Mouse (Mus musculus): ENCODE results near the gene Gpr87. TPM values are rescaled to one million over a fixed set of nuclear protein-coding genes. Genes with fewer than 3 reads are reported as not detected.
A peak's percentile ranks its signal among the peaks of the same experiment; 100 is the strongest.

Gene Gpr87
- polyA plus RNA-seq, 1 experiment from 2014 or later = 0.09 TPM

- no peaks in the 10 kb centered on the region for H3K9me3 ChIP-seq
- no peak overlapping the region for H3K4me3 ChIP-seq
- H3K36me3 ChIP-seq = no peaks in the 10 kb centered on the region
- H3K9ac ChIP-seq = no peak overlapping the region
- H3K27me3 ChIP-seq = no peaks in the 10 kb centered on the region
- no peak overlapping the region for H3K27ac ChIP-seq (replicated peaks)
- no peak overlapping the region for H3K4me2 ChIP-seq
- H3K4me1 ChIP-seq (replicated peaks) = no peaks in the 10 kb centered on the region
- 76% methylated on average over 8 of the region's 8 CpGs for WGBS
- ATAC-seq (ENCODE audit: low FRiP score, low read depth) = no peak
These were observed 15.2 kb upstream of the Gpr87 start for GRCm38 (mm10) chr3:59210089-59210488.

- ATAC-seq (ENCODE audit: low FRiP score, low read depth) = peak; percentile 69
- 65% methylated on average over 4 of the region's 4 CpGs for WGBS
These were observed 14.0 kb upstream of the Gpr87 start for GRCm38 (mm10) chr3:59208650-59209548.

DNA sequence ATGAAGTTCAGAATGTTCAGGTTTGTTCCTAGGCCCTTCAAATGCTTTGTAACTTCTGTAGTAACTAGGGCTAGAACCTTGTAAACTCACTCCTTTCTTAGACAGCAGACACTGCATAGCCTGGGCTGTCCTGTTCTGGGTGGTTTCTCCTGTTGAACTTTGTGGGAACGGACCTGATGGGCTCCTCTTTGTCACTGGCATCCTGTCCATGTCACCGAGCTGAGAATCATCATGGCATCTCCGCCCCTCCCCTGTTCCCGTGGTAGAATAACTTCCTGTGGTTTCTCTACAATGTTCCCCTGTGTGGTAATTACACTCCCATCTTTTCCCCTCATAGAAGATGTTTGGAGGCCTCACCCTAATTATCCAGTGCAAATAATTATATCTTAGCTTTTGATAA lies 11.0 kb upstream of the Gpr87 start:
- H3K4me3 ChIP-seq = no peak overlapping the region
- 79% methylated on average over 4 of the region's 4 CpGs for WGBS
- no peak overlapping the region for H3K4me2 ChIP-seq
- H3K27me3 ChIP-seq = no peaks in the 10 kb centered on the region
- no peaks in the 10 kb centered on the region for H3K9me3 ChIP-seq
- no peak for ATAC-seq (ENCODE audit: low FRiP score, low read depth)
- no peak overlapping the region for H3K9ac ChIP-seq
- no peak overlapping the region for H3K27ac ChIP-seq (replicated peaks)
- H3K36me3 ChIP-seq = no peaks in the 10 kb centered on the region
- H3K4me1 ChIP-seq (replicated peaks) = no peaks in the 10 kb centered on the region

More at GRCm38 (mm10) chr3:59208650-59209548, 14.0 kb upstream of the Gpr87 start:
- Histone ChIP-seq H3K27me3 (no peaks in the 10 kb centered on the region), H3K4me1 (replicated peaks) (no peaks in the 10 kb centered on the region), H3K9me3 (no peaks in the 10 kb centered on the region), H3K27ac (replicated peaks) (no peak overlapping the region), H3K4me3 (no peak overlapping the region), H3K9ac (no peak overlapping the region), H3K36me3 (no peaks in the 10 kb centered on the region), H3K4me2 (no peak overlapping the region)

DNA sequence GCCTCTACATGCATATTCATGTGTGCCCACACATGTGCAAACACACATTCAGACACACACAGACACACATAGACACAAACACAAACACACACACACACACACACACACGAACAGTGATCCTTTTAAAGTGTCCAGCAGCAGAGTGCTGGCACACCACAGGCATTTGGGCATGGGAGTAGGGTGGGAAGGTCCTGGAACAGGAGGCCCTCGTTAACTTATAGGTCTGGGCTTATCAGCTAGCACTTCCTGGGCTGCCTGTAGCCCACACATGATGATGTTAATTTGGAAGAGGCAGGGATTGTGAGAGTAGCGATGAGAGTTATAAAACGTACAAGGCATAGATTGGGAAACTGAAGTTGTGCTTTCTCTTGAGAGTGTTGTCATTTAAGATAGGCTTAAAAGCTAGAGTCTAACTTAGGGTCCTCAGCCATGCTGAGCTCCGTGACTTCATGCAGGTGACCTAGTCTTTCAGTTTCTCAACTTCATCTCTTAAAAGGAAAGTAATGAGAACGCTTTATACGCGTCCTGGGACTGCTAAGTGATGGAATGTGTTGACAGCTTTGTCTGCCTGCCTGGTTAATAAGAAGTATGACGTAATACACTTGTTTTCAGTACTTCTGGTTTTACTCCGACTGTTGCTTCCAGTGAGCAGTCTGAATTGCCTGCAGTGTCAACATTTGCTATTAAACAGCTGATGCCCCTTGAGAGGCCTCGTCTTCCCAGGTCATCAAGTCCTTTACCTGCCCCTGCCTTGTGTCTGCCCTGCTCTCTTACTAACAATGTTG lies 10.0 kb upstream of the Gpr87 start:
- Histone ChIP-seq H3K4me1 (replicated peaks) (no peaks in the 10 kb centered on the region), H3K27ac (replicated peaks) (no peak overlapping the region), H3K9me3 (no peaks in the 10 kb centered on the region), H3K4me2 (no peak overlapping the region), H3K27me3 (no peaks in the 10 kb centered on the region), H3K36me3 (no peaks in the 10 kb centered on the region), H3K4me3 (no peak overlapping the region), H3K9ac (no peak overlapping the region)
- WGBS = 87% methylated on average over 11 of the region's 11 CpGs
- no peak for ATAC-seq (ENCODE audit: low FRiP score, low read depth)

DNA sequence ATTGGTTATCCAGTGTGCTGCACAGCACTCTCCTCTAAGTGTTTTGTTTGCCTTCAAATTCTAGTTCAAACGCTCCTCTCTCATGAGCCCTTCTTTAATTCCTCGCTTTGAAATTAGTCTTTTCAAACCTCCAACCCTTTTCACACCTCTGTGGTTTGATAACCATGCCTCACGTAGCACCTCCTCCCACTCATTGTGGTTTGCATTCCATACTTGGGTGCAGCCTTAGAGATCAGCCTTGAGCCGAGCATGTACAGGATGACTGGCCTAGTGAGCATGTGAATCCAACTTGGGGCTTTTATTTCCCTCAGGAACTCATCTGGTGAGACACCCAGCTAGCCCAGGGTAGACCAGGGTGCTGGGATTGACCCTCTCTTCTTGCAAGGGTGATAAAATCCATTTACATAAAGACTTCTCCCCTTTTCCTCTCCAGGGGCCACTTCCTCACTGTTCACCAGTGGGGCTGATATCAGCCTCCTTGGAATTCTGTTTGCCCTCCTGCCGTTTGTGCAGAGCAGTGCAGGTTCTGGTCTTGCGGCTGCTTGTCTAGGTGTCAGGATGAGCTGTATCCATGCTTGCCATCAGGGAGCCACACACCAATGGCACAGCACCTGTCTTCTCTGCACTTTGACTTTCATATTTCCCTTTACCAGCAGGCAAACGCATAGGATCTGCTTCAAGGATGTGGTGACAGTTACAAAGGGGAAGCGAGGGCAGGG lies 9.1 kb upstream of the Gpr87 start:
- no peaks in the 10 kb centered on the region for H3K9me3 ChIP-seq
- no peaks in the 10 kb centered on the region for H3K36me3 ChIP-seq
- H3K4me3 ChIP-seq = no peak overlapping the region
- 83% methylated on average over 8 of the region's 8 CpGs for WGBS
- no peaks in the 10 kb centered on the region for H3K27me3 ChIP-seq
- H3K9ac ChIP-seq = no peak overlapping the region
- no peaks in the 10 kb centered on the region for H3K4me1 ChIP-seq (replicated peaks)
- H3K4me2 ChIP-seq = no peak overlapping the region
- no peak overlapping the region for H3K27ac ChIP-seq (replicated peaks)
- no peak for ATAC-seq (ENCODE audit: low FRiP score, low read depth)

DNA sequence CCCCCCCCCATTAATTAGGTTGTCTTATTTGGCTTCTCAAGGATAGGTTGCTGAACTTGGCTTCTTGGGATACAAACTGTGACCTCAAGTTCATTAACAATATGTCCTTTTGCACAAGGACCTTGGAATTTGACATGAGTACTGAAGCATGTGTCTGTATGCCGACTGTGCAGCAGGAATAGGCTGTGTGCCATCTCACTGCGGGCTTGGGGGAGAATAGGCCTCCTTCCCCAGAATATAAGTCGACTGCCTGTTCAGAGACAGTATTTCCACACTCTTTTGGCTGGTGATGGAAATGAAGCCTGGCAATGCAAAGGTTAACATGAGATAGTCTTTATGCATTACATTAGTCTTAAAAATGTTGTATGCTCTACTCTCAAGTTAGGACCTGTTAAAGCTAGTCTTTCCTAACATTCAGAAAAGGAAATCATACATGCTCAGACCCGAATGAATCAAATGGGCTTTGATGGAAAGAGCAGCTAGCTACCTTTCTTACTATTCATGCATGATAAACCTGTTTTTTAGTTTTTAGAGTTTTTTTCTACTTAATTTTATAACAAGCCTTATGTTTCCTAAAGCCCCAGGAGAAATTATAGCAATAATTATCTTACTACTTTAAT lies 2.5 kb upstream of the Gpr87 start:
- no peaks in the 10 kb centered on the region for H3K9me3 ChIP-seq
- H3K4me2 ChIP-seq = no peak overlapping the region
- no peaks in the 10 kb centered on the region for H3K4me1 ChIP-seq (replicated peaks)
- 79% methylated on average over 4 of the region's 4 CpGs for WGBS
- no peak for ATAC-seq (ENCODE audit: low FRiP score, low read depth)
- no peak overlapping the region for H3K27ac ChIP-seq (replicated peaks)
- H3K9ac ChIP-seq = no peak overlapping the region
- H3K4me3 ChIP-seq = no peak overlapping the region
- no peaks in the 10 kb centered on the region for H3K36me3 ChIP-seq
- no peaks in the 10 kb centered on the region for H3K27me3 ChIP-seq

DNA sequence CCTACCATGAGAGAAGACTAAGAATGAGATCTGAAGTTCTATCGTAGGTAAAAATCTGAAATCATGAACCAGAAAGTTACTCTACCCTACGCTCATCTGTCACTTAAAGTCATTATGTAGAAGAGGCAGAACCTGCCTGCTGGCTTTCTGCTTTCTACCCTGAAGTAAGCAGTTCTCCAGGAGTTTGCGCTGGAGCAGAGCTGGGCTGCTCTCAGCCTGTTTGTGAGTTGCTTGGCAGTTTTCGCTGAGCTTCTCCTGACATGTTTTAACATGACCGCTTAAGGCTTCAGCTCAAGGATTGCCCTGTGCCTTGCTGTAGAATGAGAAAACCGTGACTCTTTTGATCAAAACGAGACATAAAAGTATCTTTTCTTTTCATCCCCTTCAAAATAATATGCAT lies 805 bp downstream of the Gpr87 start:
- Histone ChIP-seq H3K9ac (no peak overlapping the region), H3K36me3 (no peaks in the 10 kb centered on the region), H3K27ac (replicated peaks) (no peak overlapping the region), H3K4me3 (no peak overlapping the region), H3K27me3 (no peaks in the 10 kb centered on the region), H3K4me2 (no peak overlapping the region), H3K4me1 (replicated peaks) (no peaks in the 10 kb centered on the region), H3K9me3 (no peaks in the 10 kb centered on the region)
- WGBS = 92% methylated on average over 7 of the region's 7 CpGs
- ATAC-seq (ENCODE audit: low FRiP score, low read depth) = no peak

DNA sequence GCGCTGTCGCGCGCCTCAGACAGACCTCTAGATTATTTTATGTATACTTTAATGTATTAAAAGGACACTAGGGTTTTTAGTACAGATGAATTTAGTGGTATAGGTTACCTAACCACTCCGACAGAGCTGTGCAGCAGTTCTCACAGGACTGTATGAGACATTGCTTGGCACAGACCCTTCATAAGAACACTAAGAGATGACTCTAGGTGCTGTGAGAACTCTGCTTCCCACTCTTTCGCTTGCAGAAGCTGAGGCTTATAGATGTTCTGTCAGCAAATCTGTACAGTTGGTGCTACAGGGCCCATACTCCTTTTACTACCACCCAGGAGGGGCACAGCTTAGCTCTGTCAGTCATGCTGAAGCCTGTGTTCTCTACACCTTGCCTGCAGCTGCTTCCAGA lies 3.2 kb downstream of the Gpr87 start:
- no peaks in the 10 kb centered on the region for H3K4me1 ChIP-seq (replicated peaks)
- WGBS = 96% methylated on average over 6 of the region's 6 CpGs
- H3K27me3 ChIP-seq = no peaks in the 10 kb centered on the region

DNA sequence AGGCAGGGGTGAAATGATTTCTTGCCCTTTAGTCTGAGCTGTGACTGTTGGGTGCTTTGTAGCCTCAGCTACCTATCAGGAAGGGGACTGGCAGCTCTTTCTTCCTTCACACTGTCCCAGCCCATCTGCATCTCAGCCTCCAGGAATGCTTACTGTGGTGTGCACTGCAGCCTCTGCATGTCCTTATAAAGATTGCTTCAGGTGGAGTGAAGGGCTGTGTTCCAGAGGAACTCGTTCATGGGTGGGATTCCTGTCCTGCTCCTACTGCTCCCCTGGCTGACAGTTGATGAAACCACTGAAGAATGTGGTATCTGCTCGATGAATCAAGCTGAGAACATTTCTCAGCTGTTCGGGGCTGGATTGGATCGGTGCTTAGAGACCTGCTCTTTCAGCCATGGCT lies 7.6 kb downstream of the Gpr87 start:
- 87% methylated on average over 4 of the region's 4 CpGs for WGBS
- no peak overlapping the region for H3K9ac ChIP-seq
- H3K27me3 ChIP-seq = no peaks in the 10 kb centered on the region
- no peaks in the 10 kb centered on the region for H3K4me1 ChIP-seq (replicated peaks)
- ATAC-seq (ENCODE audit: low FRiP score, low read depth) = no peak
- H3K4me3 ChIP-seq = no peak overlapping the region
- H3K27ac ChIP-seq (replicated peaks) = no peak overlapping the region
- H3K4me2 ChIP-seq = no peak overlapping the region
- H3K9me3 ChIP-seq = no peaks in the 10 kb centered on the region
- H3K36me3 ChIP-seq = no peaks in the 10 kb centered on the region

More for the DNA sequence above, 3.2 kb downstream of the Gpr87 start:
- Histone ChIP-seq H3K4me3 (no peak overlapping the region), H3K9ac (no peak overlapping the region), H3K9me3 (no peaks in the 10 kb centered on the region), H3K4me2 (no peak overlapping the region), H3K27ac (replicated peaks) (no peak overlapping the region), H3K36me3 (no peaks in the 10 kb centered on the region)
- ATAC-seq (ENCODE audit: low FRiP score, low read depth) = no peak

DNA sequence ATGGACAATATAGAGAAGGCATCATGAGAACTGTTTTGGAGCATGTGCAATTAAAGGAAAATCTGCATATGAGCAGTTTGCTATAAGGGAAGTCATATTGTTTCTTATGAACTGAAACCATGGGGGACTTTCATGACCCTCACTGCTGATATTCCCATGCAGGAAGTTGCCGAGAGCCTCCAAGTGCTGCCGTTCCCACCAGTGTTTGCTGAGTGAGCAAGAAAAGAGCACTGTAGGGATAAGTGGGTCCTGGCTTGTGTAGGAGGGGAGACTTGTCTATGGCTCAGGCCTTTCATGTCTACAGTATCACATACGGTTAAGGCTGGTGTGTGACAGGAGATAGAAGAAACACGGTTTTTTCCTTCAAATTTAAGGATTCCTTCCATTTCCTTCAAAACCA lies 9.2 kb downstream of the Gpr87 start:
- no peak overlapping the region for H3K9ac ChIP-seq
- no peaks in the 10 kb centered on the region for H3K4me1 ChIP-seq (replicated peaks)
- WGBS = 86% methylated on average over 4 of the region's 4 CpGs
- no peaks in the 10 kb centered on the region for H3K9me3 ChIP-seq
- no peaks in the 10 kb centered on the region for H3K27me3 ChIP-seq
- no peak overlapping the region for H3K4me3 ChIP-seq
- H3K4me2 ChIP-seq = no peak overlapping the region
- H3K36me3 ChIP-seq = no peaks in the 10 kb centered on the region
- no peak overlapping the region for H3K27ac ChIP-seq (replicated peaks)
- no peak for ATAC-seq (ENCODE audit: low FRiP score, low read depth)

DNA sequence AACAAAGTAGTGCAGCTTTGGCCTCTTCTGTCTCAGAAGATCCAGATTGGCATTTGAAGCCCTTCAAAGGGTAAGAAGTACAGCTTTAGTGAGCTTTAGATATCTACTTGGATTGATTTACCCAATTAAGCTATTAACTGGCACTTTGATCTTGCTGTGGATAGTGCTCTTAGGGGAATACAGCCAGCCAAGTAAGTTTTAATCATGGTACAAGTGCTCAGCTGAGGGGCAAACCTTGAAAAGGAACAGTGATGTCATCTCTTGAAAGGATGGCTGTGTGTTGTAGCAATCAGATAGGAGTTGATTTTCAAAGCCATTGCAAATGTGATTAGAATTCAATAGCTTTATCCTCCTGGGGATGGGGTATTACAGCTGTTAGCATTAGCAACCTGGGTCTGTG lies 12.8 kb downstream of the Gpr87 start:
- Histone ChIP-seq H3K27me3 (no peaks in the 10 kb centered on the region), H3K36me3 (no peaks in the 10 kb centered on the region), H3K4me1 (replicated peaks) (no peaks in the 10 kb centered on the region), H3K9ac (no peak overlapping the region), H3K4me3 (no peak overlapping the region), H3K9me3 (no peaks in the 10 kb centered on the region), H3K4me2 (no peak overlapping the region), H3K27ac (replicated peaks) (no peak overlapping the region)
- ATAC-seq (ENCODE audit: low FRiP score, low read depth) = no peak

- H3K36me3 ChIP-seq = no peaks in the 10 kb centered on the region
- ATAC-seq (ENCODE audit: low FRiP score, low read depth) = no peak
- no peak overlapping the region for H3K4me2 ChIP-seq
- H3K4me3 ChIP-seq = no peak overlapping the region
- no peaks in the 10 kb centered on the region for H3K27me3 ChIP-seq
- H3K9me3 ChIP-seq = no peaks in the 10 kb centered on the region
- H3K9ac ChIP-seq = no peak overlapping the region
- no peaks in the 10 kb centered on the region for H3K4me1 ChIP-seq (replicated peaks)
- no peak overlapping the region for H3K27ac ChIP-seq (replicated peaks)
- 64% methylated on average over 5 of the region's 5 CpGs for WGBS
These were observed 13.8 kb downstream of the Gpr87 start for GRCm38 (mm10) chr3:59181134-59181533.
